Mouse (Mus musculus) embryonic facial prominence, embryonic 15.5 days (tissue): ENCODE data around the gene Klrc2. TPM values are rescaled to one million over a fixed set of nuclear protein-coding genes. Genes with fewer than 3 reads are reported as not detected.
"Not testable (repeated sequence)": the region's sequence is repeated elsewhere in the genome, so short reads cannot be mapped to it uniquely, and the experiment has no call there.

Source experiments
- ATAC-seq: fragments of 200-750 bp; cut with Nextera tagmentation; 2 replicates; pipeline ENCODE4 v1.8.0; 2017; ENCODE audit warnings: low read depth, moderate TSS enrichment; ENCODE audit not compliant: insufficient number of reproducible peaks, low FRiP score, low TSS enrichment
- H3K27ac ChIP-seq: fragments of 300-500 bp; sonication (generic); replicated peaks from 2 replicates; pipeline ENCODE4 v1.5.1; 2015; ENCODE audit warnings: mild to moderate bottlenecking, inconsistent platforms
- H3K27me3 ChIP-seq: fragments of 300-500 bp; sonication (generic); 2 replicates; pipeline ENCODE4 v1.6.1; 2015; ENCODE audit warnings: inconsistent platforms
- H3K36me3 ChIP-seq: fragments of 300-500 bp; sonication (generic); 2 replicates; pipeline ENCODE4 v1.6.1; 2015; ENCODE audit warnings: mild to moderate bottlenecking, inconsistent platforms
- H3K4me1 ChIP-seq: fragments of 300-500 bp; sonication (generic); 2 replicates; pipeline ENCODE4 v1.6.1; 2015; ENCODE audit warnings: inconsistent platforms
- H3K4me2 ChIP-seq: fragments of 300-500 bp; sonication (generic); replicated peaks from 2 replicates; pipeline ENCODE4 v1.6.1; 2015; ENCODE audit warnings: mild to moderate bottlenecking, inconsistent platforms
- H3K4me3 ChIP-seq: fragments of 300-500 bp; sonication (generic); replicated peaks from 2 replicates; pipeline ENCODE4 v1.5.1; 2015; ENCODE audit warnings: mild to moderate bottlenecking, inconsistent platforms
- H3K9ac ChIP-seq: fragments of 300-500 bp; sonication (generic); 2 replicates; pipeline ENCODE4 v1.6.1; 2015; ENCODE audit warnings: inconsistent platforms
- H3K9me3 ChIP-seq: fragments of 300-500 bp; sonication (generic); replicated peaks from 2 replicates; pipeline ENCODE4 v1.6.1; 2016; ENCODE audit warnings: inconsistent platforms
- WGBS: fragments of 180-500 bp; shearing (Covaris S2); methylation state at CpG from one replicate; pipeline ENCODE4 v1.1.7; 2015; 5-methylcytosine and 5-hydroxymethylcytosine counted together
- polyA plus RNA-seq: library from polyadenylated mRNA; unstranded; fragments of >200 nt; fragmentation: Nextera tagmentation; extraction: Ambion mirVana; gene quantifications from 2 replicates; pipeline ENCODE4 v1.2.1, GENCODE M21; 2015

The Klrc2 gene
- not detected in 2 replicates for polyA plus RNA-seq

- H3K4me1 ChIP-seq, H3K27me3 ChIP-seq, H3K9ac ChIP-seq, H3K4me2 ChIP-seq, H3K36me3 ChIP-seq, ATAC-seq, H3K27ac ChIP-seq, H3K9me3 ChIP-seq, H3K4me3 ChIP-seq: not testable (repeated sequence)
- WGBS = 67% methylated on average over 4 of the region's 4 CpGs
Measured at GRCm38 (mm10) chr6:129660589-129660988, at the start of gene Klrc2. Klrc2 (minus strand) TSS chr6:129660689.

- not testable (repeated sequence) for H3K36me3 ChIP-seq, H3K4me2 ChIP-seq, H3K27me3 ChIP-seq, H3K4me3 ChIP-seq, H3K4me1 ChIP-seq, ATAC-seq, H3K9ac ChIP-seq, H3K27ac ChIP-seq, H3K9me3 ChIP-seq
- WGBS = 84% methylated on average over 10 of the region's 10 CpGs
Measured at GRCm38 (mm10) chr6:129691436-129691835, 30.9 kb upstream of the Klrc2 start.

DNA sequence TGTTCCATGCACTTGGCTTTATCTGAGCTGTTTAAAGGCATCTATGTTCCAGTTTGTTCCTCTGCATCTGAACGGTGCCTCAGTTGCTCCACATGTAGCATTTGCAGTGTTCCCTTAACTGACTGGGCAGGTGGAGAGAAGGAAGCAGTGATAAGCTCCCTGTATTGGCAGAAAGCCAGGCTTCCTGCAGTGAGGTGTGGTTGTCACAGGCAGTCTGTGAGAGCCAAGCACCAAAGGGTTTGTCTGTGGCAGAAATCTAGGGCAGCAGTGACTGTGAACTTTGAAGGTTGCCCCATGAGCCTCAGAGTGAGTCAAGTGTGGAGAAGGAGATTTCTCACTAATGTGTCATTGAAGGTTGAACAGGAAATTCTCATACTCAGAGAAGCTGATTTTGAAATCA is 19.9 kb upstream of the Klrc2 start:
- WGBS = 78% methylated on average over 1 of the region's 1 CpGs
- Histone ChIP-seq H3K4me3 (no peak overlapping the region), H3K4me2 (no peak overlapping the region), H3K9ac (no peak overlapping the region), H3K9me3 (no peaks in the 10 kb centered on the region), H3K27ac (no peak overlapping the region), H3K36me3 (no peaks in the 10 kb centered on the region), H3K27me3 (no peaks in the 10 kb centered on the region), H3K4me1 (no peaks in the 10 kb centered on the region)
- ATAC-seq = no peak

DNA sequence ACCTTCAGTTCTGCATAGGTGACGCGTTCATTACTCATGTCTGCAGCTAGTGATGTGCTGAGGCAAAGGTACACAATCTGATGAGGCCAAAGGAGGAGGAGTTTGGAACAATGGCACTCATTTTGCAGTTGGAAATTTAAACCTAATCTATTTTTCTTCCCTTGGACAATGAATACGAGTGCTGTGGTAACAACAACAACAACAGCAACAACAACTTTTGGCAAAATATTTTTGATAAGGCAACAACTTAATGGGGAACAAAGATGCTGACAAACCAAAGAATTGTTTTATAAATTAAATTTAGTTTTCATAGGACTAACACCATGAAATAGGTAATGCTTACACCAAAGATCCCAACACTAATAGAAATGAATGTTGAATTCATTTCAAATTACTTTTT is 18.4 kb upstream of the Klrc2 start, which contains the start of gene Klrc1:
TSS of gene Klrc1 (minus strand) at position 101 of the 400 bp plus-strand sequence.
- 72% methylated on average over 3 of the region's 3 CpGs for WGBS

DNA sequence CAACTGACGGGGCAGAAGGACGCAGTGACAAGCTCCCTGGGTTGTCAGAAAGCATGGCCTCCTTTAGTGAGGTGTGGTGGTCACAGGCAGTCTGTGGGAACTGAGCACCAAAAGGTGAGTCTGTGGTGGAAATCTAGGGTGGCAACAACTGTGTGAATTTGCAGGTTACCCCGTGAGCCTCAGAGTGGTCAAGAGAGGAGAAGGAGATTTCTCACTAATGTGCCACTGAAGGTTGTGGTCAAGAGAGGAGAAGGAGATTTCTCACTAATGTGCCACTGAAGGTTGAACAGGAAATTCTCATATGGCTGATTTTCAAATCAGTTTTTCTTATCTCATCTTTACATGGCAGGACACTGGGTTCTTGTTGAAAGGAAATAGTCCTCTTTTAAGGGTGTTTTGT is 812 bp upstream of the Klrc2 start:
- not testable (repeated sequence) for H3K27me3 ChIP-seq, H3K9ac ChIP-seq, ATAC-seq, H3K4me2 ChIP-seq, H3K9me3 ChIP-seq, H3K36me3 ChIP-seq, H3K4me1 ChIP-seq, H3K27ac ChIP-seq, H3K4me3 ChIP-seq
- no CpG with 5 or more reads among the region's 3 CpGs for WGBS

More for the DNA sequence above, 18.4 kb upstream of the Klrc2 start, which contains the start of gene Klrc1:
- ATAC-seq = no peak
- Histone ChIP-seq H3K4me1 (no peaks in the 10 kb centered on the region), H3K4me3 (no peak within 1 kb of the TSS), H3K9me3 (no peaks in the 10 kb centered on the region), H3K9ac (no peak within 1 kb of the TSS), H3K27ac (no peak within 1 kb of the TSS), H3K27me3 (no peaks in the 10 kb centered on the region), H3K36me3 (no peaks in the 10 kb centered on the region), H3K4me2 (no peak within 1 kb of the TSS)

GRCm38 (mm10) chr6:129644054-129644453 is 16.4 kb downstream of the Klrc2 start:
- H3K4me3 ChIP-seq, H3K36me3 ChIP-seq, H3K9ac ChIP-seq, ATAC-seq, H3K27me3 ChIP-seq, H3K4me1 ChIP-seq, H3K27ac ChIP-seq, H3K4me2 ChIP-seq, H3K9me3 ChIP-seq: not testable (repeated sequence)
- 60% methylated on average over 1 of the region's 3 CpGs for WGBS

DNA sequence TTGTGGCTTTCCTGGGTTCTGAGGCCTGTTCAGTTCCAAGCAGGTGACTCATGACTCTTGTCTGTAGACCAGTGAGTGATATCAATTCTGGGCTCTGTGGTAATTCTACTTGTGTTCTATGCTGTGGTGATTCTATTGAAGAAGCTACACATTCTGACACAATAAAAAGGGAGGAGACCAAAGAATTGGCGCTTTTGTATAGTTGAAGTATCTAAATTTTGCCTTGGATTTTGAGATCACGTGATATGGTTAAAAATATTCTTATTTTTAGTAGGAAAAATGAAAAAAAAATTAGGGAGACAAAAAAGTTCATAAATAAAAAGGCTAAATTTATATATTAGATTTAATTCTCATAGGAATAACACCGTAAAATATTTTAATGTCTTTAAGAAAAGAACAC is 17.3 kb downstream of the Klrc2 start, which contains the start of gene Klrc3:
TSS of gene Klrc3 (minus strand) at position 101 of the 400 bp plus-strand sequence.
- not testable (repeated sequence) for H3K36me3 ChIP-seq, H3K9ac ChIP-seq, H3K4me3 ChIP-seq, H3K4me2 ChIP-seq, H3K4me1 ChIP-seq, H3K27ac ChIP-seq, H3K27me3 ChIP-seq, ATAC-seq, H3K9me3 ChIP-seq
- WGBS = 83% methylated on average over 3 of the region's 3 CpGs

- ATAC-seq = not testable (repeated sequence)
Measured at GRCm38 (mm10) chr6:129631046-129631445, 29.4 kb downstream of the Klrc2 start.

DNA sequence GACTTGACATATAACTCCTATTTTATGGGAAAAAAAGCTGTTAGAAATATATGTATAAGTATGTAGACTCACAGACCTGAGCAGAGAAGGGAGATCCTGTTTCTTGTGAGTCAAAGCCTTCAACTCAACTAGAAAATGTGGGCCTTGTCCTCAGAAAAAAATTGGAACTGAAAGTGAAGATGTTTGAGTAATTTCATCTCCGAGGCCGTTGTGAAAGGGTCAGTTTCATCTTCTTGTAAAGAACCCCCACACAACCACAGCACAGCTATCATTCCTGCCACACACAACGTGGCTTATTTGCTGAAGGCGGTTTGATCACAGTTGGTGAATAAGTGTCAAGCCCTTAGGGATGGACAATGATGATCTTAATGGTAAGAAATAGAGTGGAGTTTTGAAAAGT is 36.8 kb downstream of the Klrc2 start, which contains the start of gene Klrk1:
TSS of gene Klrk1 (minus strand) at position 130 of the 400 bp plus-strand sequence.
- no peak within 1 kb of the TSS for H3K4me3 ChIP-seq
- no peak for ATAC-seq
- 72% methylated on average over 4 of the region's 4 CpGs for WGBS
- H3K9me3 ChIP-seq = no peaks in the 10 kb centered on the region
- no peak within 1 kb of the TSS for H3K27ac ChIP-seq
- no peak within 1 kb of the TSS for H3K9ac ChIP-seq
- no peak within 1 kb of the TSS for H3K4me2 ChIP-seq
- H3K4me1 ChIP-seq = no peaks in the 10 kb centered on the region
- H3K27me3 ChIP-seq = no peaks in the 10 kb centered on the region
- H3K36me3 ChIP-seq = no peaks in the 10 kb centered on the region

More at GRCm38 (mm10) chr6:129631046-129631445, 29.4 kb downstream of the Klrc2 start:
- H3K9me3 ChIP-seq, H3K36me3 ChIP-seq, H3K27me3 ChIP-seq, H3K4me1 ChIP-seq, H3K27ac ChIP-seq, H3K4me3 ChIP-seq, H3K9ac ChIP-seq, H3K4me2 ChIP-seq: not testable (repeated sequence)
- WGBS = 80% methylated on average over 2 of the region's 2 CpGs

DNA sequence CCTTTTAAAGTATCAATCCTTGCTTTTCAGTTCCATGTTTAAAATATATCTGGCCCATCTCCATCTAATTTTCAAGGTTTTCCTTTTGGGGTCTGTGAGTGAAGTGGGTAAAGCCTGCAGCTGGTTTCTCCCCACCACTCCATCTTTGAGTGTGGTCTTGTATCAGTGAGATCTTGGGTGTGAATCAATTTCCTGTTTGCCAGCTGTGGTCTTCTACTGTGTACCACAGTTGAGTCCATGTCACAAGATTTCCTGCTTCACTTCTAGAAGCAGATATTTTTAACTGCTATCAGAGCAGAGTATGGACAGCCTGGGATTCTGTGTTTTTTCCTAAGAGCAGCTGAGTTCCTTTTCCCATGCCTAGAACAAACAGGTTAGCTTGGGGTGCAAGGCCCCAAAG is 52.1 kb downstream of the Klrc2 start:
- H3K9me3 ChIP-seq = no peaks in the 10 kb centered on the region
- H3K9ac ChIP-seq = no peak overlapping the region
- H3K36me3 ChIP-seq = no peaks in the 10 kb centered on the region
- H3K4me1 ChIP-seq = no peaks in the 10 kb centered on the region
- H3K4me2 ChIP-seq = no peak overlapping the region
- H3K27ac ChIP-seq = no peak overlapping the region
- no peak for ATAC-seq
- H3K27me3 ChIP-seq = no peaks in the 10 kb centered on the region
- no peak overlapping the region for H3K4me3 ChIP-seq
